Mouse (Mus musculus) thymus, adult 2 months (tissue): Measurements from ENCODE around the gene Elf5. TPM values are rescaled to one million over a fixed set of nuclear protein-coding genes. Genes with fewer than 3 reads are reported as not detected.

Experiments used
- DNase-seq: peaks from one replicate; pipeline ENCODE4 v3.0.0; 2021
- H3K27ac ChIP-seq: fragments of 200-500 bp; 2 replicates; pipeline ENCODE4 v1.5.1; 2012; ENCODE audit warnings: low read length, control low read depth; ENCODE audit not compliant: control insufficient read depth, insufficient read depth
- H3K27me3 ChIP-seq: fragments of 200-500 bp; 2 replicates; pipeline ENCODE4 v1.6.1; 2012; ENCODE audit warnings: mild to moderate bottlenecking, low read length, moderate library complexity, mixed read lengths; ENCODE audit not compliant: control insufficient read depth, insufficient read depth
- H3K36me3 ChIP-seq: fragments of 200-500 bp; 2 replicates; pipeline ENCODE4 v1.6.1; 2012; ENCODE audit warnings: mild to moderate bottlenecking, low read length, moderate library complexity; ENCODE audit not compliant: control insufficient read depth, insufficient read depth
- H3K4me1 ChIP-seq: fragments of 200-500 bp; replicated peaks from 2 replicates; pipeline ENCODE4 v1.6.1; 2012; ENCODE audit warnings: low read length; ENCODE audit not compliant: control insufficient read depth, insufficient read depth
- H3K4me3 ChIP-seq: fragments of 200-500 bp; 2 replicates; pipeline ENCODE4 v1.5.1; 2012; ENCODE audit warnings: mild to moderate bottlenecking, low read length, control low read depth, moderate library complexity; ENCODE audit not compliant: control insufficient read depth, insufficient read depth
- CTCF ChIP-seq: fragments of 200-500 bp; IDR thresholded peaks from 2 replicates; pipeline ENCODE4 v1.5.1; 2012; ENCODE audit warnings: mild to moderate bottlenecking, control low read depth, low read length, moderate library complexity, borderline replicate concordance; ENCODE audit not compliant: control insufficient read depth, poor library complexity, insufficient read depth; ENCODE audit errors: extremely low read depth
- POLR2A ChIP-seq: fragments of 200-500 bp; IDR thresholded peaks from 2 replicates; pipeline ENCODE4 v1.6.1; 2012; ENCODE audit warnings: mild to moderate bottlenecking, low read length, control low read depth, moderate library complexity; ENCODE audit not compliant: control insufficient read depth, poor library complexity, insufficient read depth; ENCODE audit errors: extremely low read depth
- WGBS: fragments of 180-500 bp; shearing (Covaris S2); methylation state at CpG from one replicate; pipeline ENCODE4 v1.1.7; 2018; 5-methylcytosine and 5-hydroxymethylcytosine counted together
- polyA plus RNA-seq: library from polyadenylated mRNA; depleted of rRNA; stranded (reverse); fragments of >200 nt; gene quantifications from 2 replicates; pipeline ENCODE4 v1.2.3, GENCODE M21; 2012

Elf5 gene
- polyA plus RNA-seq, 1 experiment, result 0.54 TPM

GRCm38 (mm10) chr2:103457048-103457447 lies 45.6 kb downstream of the Elf5 start:
- Histone ChIP-seq H3K4me3 (no peak overlapping the region), H3K36me3 (peaks cover 55% of the 10 kb centered on the region), H3K4me1 (peaks cover 13% of the 10 kb centered on the region), H3K27me3 (no peaks in the 10 kb centered on the region), H3K27ac (no peak overlapping the region)
- WGBS, result 98% methylated on average over 5 of the region's 5 CpGs
- no peak for TF ChIP-seq POLR2A
- no peak for TF ChIP-seq CTCF
- no peak for DNase-seq

- no peak for DNase-seq
- H3K4me1 ChIP-seq, result peaks cover 13% of the 10 kb centered on the region
- no peaks in the 10 kb centered on the region for H3K27me3 ChIP-seq
- TF ChIP-seq CTCF (no peak), POLR2A (no peak)
- WGBS, result 95% methylated on average over 7 of the region's 7 CpGs
- no peak overlapping the region for H3K4me3 ChIP-seq
- H3K27ac ChIP-seq, result no peak overlapping the region
- peaks cover 55% of the 10 kb centered on the region for H3K36me3 ChIP-seq
Observed at GRCm38 (mm10) chr2:103457628-103458027, 46.1 kb downstream of the Elf5 start.

GRCm38 (mm10) chr2:103459069-103459468 lies 47.6 kb downstream of the Elf5 start:
- H3K36me3 ChIP-seq, result peaks cover 50% of the 10 kb centered on the region
- WGBS, result 83% methylated on average over 10 of the region's 10 CpGs
- DNase-seq, result no peak
- H3K4me3 ChIP-seq, result no peak overlapping the region
- no peak for TF ChIP-seq CTCF
- TF ChIP-seq POLR2A, result no peak
- H3K4me1 ChIP-seq, result peaks cover 13% of the 10 kb centered on the region
- no peaks in the 10 kb centered on the region for H3K27me3 ChIP-seq
- H3K27ac ChIP-seq, result no peak overlapping the region

- no peak for DNase-seq
- TF ChIP-seq POLR2A (no peak), CTCF (no peak)
- Histone ChIP-seq H3K4me1 (peaks cover 13% of the 10 kb centered on the region), H3K36me3 (peaks cover 41% of the 10 kb centered on the region), H3K27me3 (no peaks in the 10 kb centered on the region), H3K4me3 (no peak overlapping the region), H3K27ac (no peak overlapping the region)
- WGBS, result 71% methylated on average over 8 of the region's 8 CpGs
Observed at GRCm38 (mm10) chr2:103461210-103461609, 49.7 kb downstream of the Elf5 start.

- no peak for DNase-seq
- H3K4me1 ChIP-seq, result peaks cover 13% of the 10 kb centered on the region
- WGBS, result 13% methylated on average over 9 of the region's 9 CpGs
- H3K27me3 ChIP-seq, result no peaks in the 10 kb centered on the region
- no peak overlapping the region for H3K4me3 ChIP-seq
- TF ChIP-seq CTCF (no peak), POLR2A (no peak)
- H3K27ac ChIP-seq, result no peak overlapping the region
- H3K36me3 ChIP-seq, result peaks cover 40% of the 10 kb centered on the region
Observed at GRCm38 (mm10) chr2:103461743-103462142, 50.3 kb downstream of the Elf5 start.

- Histone ChIP-seq H3K4me1 (peaks cover 13% of the 10 kb centered on the region), H3K36me3 (peaks cover 46% of the 10 kb centered on the region), H3K4me3 (no peak overlapping the region), H3K27ac (no peak overlapping the region), H3K27me3 (no peaks in the 10 kb centered on the region)
- DNase-seq, result no peak
- TF ChIP-seq POLR2A (no peak), CTCF (no peak)
- 95% methylated on average over 5 of the region's 5 CpGs for WGBS
Observed at GRCm38 (mm10) chr2:103462746-103463145, 51.3 kb downstream of the Elf5 start.

- Histone ChIP-seq H3K27ac (no peak overlapping the region), H3K36me3 (peaks cover 48% of the 10 kb centered on the region), H3K27me3 (no peaks in the 10 kb centered on the region), H3K4me3 (no peak overlapping the region), H3K4me1 (peaks cover 13% of the 10 kb centered on the region)
- TF ChIP-seq CTCF, result no peak
- TF ChIP-seq POLR2A, result no peak
- DNase-seq, result no peak
- WGBS, result 99% methylated on average over 8 of the region's 8 CpGs
Observed at GRCm38 (mm10) chr2:103464524-103464923, 53.0 kb downstream of the Elf5 start.
